Mouse (Mus musculus) MEL (cell line): ENCODE results near the gene Atg4a.

Experiments
- BHLHE40 ChIP-seq: IDR thresholded peaks from 2 replicates; pipeline ENCODE4 v1.6.1; 2012; ENCODE audit warnings: low read depth, mild to moderate bottlenecking, inconsistent platforms, low read length, improper control_type of control experiment, borderline replicate concordance
- CHD1 ChIP-seq: IDR thresholded peaks from 2 replicates; pipeline ENCODE4 v1.6.1; 2012; ENCODE audit warnings: low read depth, mild to moderate bottlenecking, inconsistent platforms, low read length, improper control_type of control experiment
- CTCF ChIP-seq, 3 experiments: IDR thresholded peaks in 2 of 3; conservative IDR thresholded peaks in 1 of 3; 2 replicates each; pipeline ENCODE4 v1.5.1; 2011 to 2012; ENCODE audit warnings: low read length in 3 of 3, low read depth in 2 of 3, mild to moderate bottlenecking in 2 of 3, improper control_type of control experiment in 1 of 3, inconsistent platforms in 1 of 3, mixed read lengths in 1 of 3, moderate library complexity in 1 of 3; ENCODE audit not compliant: control insufficient read depth in 1 of 3, insufficient read depth in 1 of 3, poor library complexity in 1 of 3, severe bottlenecking in 1 of 3
- ETS1 ChIP-seq: IDR thresholded peaks from 2 replicates; pipeline ENCODE4 v1.6.1; 2012; ENCODE audit warnings: low read depth, mild to moderate bottlenecking, inconsistent platforms, low read length, improper control_type of control experiment, moderate library complexity
- GATA1 ChIP-seq: IDR thresholded peaks from 2 replicates; pipeline ENCODE4 v1.6.1; 2011; ENCODE audit warnings: low read depth, low read length, improper control_type of control experiment
- POLR2A ChIP-seq, 2 experiments: IDR thresholded peaks; 2 replicates each; pipeline ENCODE4 v1.6.1; 2011 to 2012; ENCODE audit warnings: low read length in 2 of 2, mild to moderate bottlenecking in 2 of 2, control low read depth in 1 of 2, improper control_type of control experiment in 1 of 2, low read depth in 1 of 2, moderate library complexity in 1 of 2; ENCODE audit not compliant: control insufficient read depth in 1 of 2, insufficient read depth in 1 of 2, poor library complexity in 1 of 2
- TAL1 ChIP-seq: IDR thresholded peaks from 2 replicates; pipeline ENCODE4 v1.6.1; 2012; ENCODE audit warnings: mild to moderate bottlenecking, inconsistent platforms, low read length, moderate library complexity, mixed read lengths
- TBP ChIP-seq: IDR thresholded peaks from 2 replicates; pipeline ENCODE4 v1.8.0; 2011; ENCODE audit warnings: low read depth, low read length, improper control_type of control experiment
- USF1 ChIP-seq: IDR thresholded peaks from 2 replicates; pipeline ENCODE4 v1.6.1; 2014; ENCODE audit warnings: low read depth, mild to moderate bottlenecking, inconsistent platforms, low read length, improper control_type of control experiment, moderate library complexity
- ZKSCAN1 ChIP-seq: IDR thresholded peaks from 2 replicates; pipeline ENCODE4 v1.6.1; 2012; ENCODE audit warnings: low read depth, mild to moderate bottlenecking, inconsistent platforms, low read length, improper control_type of control experiment, moderate library complexity
- ZMIZ1 ChIP-seq: IDR thresholded peaks from 2 replicates; pipeline ENCODE4 v1.6.1; 2012; ENCODE audit warnings: low read depth, mild to moderate bottlenecking, inconsistent platforms, low read length, improper control_type of control experiment, moderate library complexity
- ZNF384 ChIP-seq: IDR thresholded peaks from 2 replicates; pipeline ENCODE4 v1.6.1; 2012; ENCODE audit warnings: low read depth, mild to moderate bottlenecking, inconsistent platforms, low read length, improper control_type of control experiment

DNA sequence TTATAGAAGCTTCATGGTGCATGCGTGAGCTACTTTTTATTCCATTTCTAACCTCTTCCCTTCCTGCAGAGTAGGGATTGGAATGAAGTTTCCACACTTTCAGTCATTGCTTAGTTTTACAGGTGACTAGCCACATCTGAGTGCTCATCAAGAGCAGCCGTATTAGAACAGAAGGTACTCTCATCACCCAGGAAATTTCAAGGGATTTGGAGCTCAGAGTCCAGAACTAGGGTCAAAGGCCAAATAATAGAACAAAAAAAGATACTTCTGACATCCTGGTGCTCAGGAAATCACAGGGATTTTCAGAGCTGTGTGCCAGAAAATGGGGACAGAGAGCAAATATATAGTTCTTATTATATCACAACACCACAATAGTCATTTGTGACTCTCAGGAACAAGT lies 28.5 kb downstream of the Atg4a start:
- no peak for TF ChIP-seq CHD1
- no peak for TF ChIP-seq USF1
- TF ChIP-seq ZNF384, result no peak
- no peak for TF ChIP-seq ZMIZ1
- no peak for TF ChIP-seq TAL1
- TF ChIP-seq CTCF (IDR thresholded peaks at IDR 0.05 in 2 of 3, conservative IDR thresholded peaks at IDR 0.05 in 1 of 3; ENCODE audit: control insufficient read depth in 1 of 3, insufficient read depth in 1 of 3, low read depth in 2 of 3, low read length in 3 of 3, poor library complexity in 1 of 3, severe bottlenecking in 1 of 3), result no peak
- TF ChIP-seq POLR2A (IDR thresholded peaks at IDR 0.05; ENCODE audit: control insufficient read depth in 1 of 2, insufficient read depth in 1 of 2, low read depth in 1 of 2, low read length in 2 of 2, poor library complexity in 1 of 2), result no peak
- TF ChIP-seq BHLHE40, result no peak
- no peak for TF ChIP-seq TBP
- no peak for TF ChIP-seq GATA1
- no peak for TF ChIP-seq ETS1
- TF ChIP-seq ZKSCAN1, result no peak
